Mouse (Mus musculus): ENCODE data around the gene Akap13.

DNA sequence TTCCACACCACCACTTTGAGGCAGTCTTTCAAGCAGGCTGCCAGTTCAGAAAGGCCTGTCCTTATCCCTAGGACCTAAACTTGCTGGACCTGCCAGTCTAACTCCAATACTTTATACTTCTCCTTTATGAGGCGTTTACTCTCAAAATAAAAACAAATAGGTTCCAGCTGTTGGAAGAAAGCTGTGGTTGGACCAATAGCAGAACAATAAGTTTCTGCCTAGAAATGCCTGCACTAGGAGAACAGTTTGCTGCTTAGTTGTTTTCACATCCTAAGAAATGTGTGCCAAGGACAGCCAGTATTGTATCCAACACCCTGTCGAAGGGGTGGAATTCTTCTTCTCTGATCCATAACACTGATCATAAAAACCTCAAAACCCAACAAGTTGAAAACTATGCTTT, 276.6 kb downstream of the Akap13 start:
- no peak for TF ChIP-seq CTCF (IDR thresholded peaks at IDR 0.05; ENCODE audit: control insufficient read depth, insufficient read depth, low read length)
- TF ChIP-seq POLR2A (IDR thresholded peaks at IDR 0.05; ENCODE audit: borderline replicate concordance, control insufficient read depth, low read depth, low read length) = no peak

Measured in bone marrow, adult 2 months (tissue).